Mouse (Mus musculus) lung, embryonic 14.5 days (tissue): ENCODE measurements at regions not wholly inside any gene's neighbourhood (a gene's known extent, or its start where the extent isn't known, plus 50 kb on each side); places are given as distances from the start of the nearest gene placed in this dataset.

Experiments
- ATAC-seq: fragments of 200-750 bp; cut with Nextera tagmentation; 2 replicates; pipeline ENCODE4 v1.8.0; 2017; ENCODE audit warnings: mild to moderate bottlenecking, moderate TSS enrichment, moderate library complexity; ENCODE audit not compliant: insufficient read depth
- DNase-seq: peaks from one replicate; pipeline ENCODE4 v3.0.0-alpha.2; 2015
- H3K27ac ChIP-seq: fragments of 300-500 bp; sonication (generic); 2 replicates; pipeline ENCODE4 v1.5.1; 2014; ENCODE audit warnings: low read depth, mild to moderate bottlenecking, moderate library complexity
- H3K27me3 ChIP-seq: fragments of 300-500 bp; sonication (generic); 2 replicates; pipeline ENCODE4 v1.6.1; 2014; ENCODE audit warnings: low read length, control low read depth; ENCODE audit not compliant: insufficient read depth
- H3K36me3 ChIP-seq: fragments of 300-500 bp; sonication (generic); 2 replicates; pipeline ENCODE4 v1.6.1; 2014; ENCODE audit warnings: control low read depth; ENCODE audit not compliant: insufficient read depth
- H3K4me1 ChIP-seq: fragments of 300-500 bp; sonication (generic); 2 replicates; pipeline ENCODE4 v1.6.1; 2014; ENCODE audit warnings: antibody characterized with exemption, control low read depth; ENCODE audit not compliant: insufficient read depth
- H3K4me2 ChIP-seq: fragments of 300-500 bp; sonication (generic); 2 replicates; pipeline ENCODE4 v1.6.1; 2014; ENCODE audit warnings: mild to moderate bottlenecking
- H3K4me3 ChIP-seq: fragments of 300-500 bp; sonication (generic); 2 replicates; pipeline ENCODE4 v1.5.1; 2014; ENCODE audit warnings: low read depth, low read length
- H3K9ac ChIP-seq: fragments of 300-500 bp; sonication (generic); 2 replicates; pipeline ENCODE4 v1.6.1; 2014
- H3K9me3 ChIP-seq: fragments of 300-500 bp; sonication (generic); 2 replicates; pipeline ENCODE4 v1.6.1; 2016; ENCODE audit warnings: low read depth, low read length, control low read depth
- CTCF ChIP-seq: IDR thresholded peaks from 2 replicates; pipeline ENCODE4 v1.5.1; 2016; ENCODE audit warnings: antibody characterized with exemption, low read depth
- WGBS: fragments of 180-500 bp; shearing (Covaris S2); extraction: QIAGEN DNeasy Blood & Tissue Kit; methylation state at CpG from one replicate; pipeline ENCODE4 v1.1.7; 2014; 5-methylcytosine and 5-hydroxymethylcytosine counted together

DNA sequence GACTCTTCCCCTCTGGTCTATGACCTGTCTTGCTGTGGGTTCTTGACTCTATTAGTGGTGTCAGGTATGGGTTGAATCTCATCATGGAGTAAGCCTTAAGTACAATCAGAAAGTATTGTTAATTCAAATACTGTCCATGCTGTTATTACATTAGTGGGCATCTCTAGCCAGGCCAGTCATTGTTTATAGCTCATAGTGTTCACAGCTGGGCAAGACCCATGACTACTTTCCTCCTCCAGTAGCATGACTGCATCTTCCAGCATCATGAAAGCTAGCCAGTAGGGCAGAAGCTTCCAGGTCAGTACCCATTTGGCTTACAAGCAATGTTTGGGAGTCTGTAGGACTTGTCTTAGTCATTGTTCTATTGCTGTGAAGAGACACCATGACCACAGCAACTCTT lies 81.4 kb downstream of the Fam168b start:
- Histone ChIP-seq H3K4me1 (no peaks in the 10 kb centered on the region), H3K9ac (no peak overlapping the region), H3K9me3 (no peaks in the 10 kb centered on the region), H3K36me3 (no peaks in the 10 kb centered on the region), H3K4me2 (no peak overlapping the region), H3K27me3 (no peaks in the 10 kb centered on the region), H3K4me3 (no peak overlapping the region), H3K27ac (no peak overlapping the region)
- no peak for TF ChIP-seq CTCF
- no peak for DNase-seq
- ATAC-seq, result no peak

DNA sequence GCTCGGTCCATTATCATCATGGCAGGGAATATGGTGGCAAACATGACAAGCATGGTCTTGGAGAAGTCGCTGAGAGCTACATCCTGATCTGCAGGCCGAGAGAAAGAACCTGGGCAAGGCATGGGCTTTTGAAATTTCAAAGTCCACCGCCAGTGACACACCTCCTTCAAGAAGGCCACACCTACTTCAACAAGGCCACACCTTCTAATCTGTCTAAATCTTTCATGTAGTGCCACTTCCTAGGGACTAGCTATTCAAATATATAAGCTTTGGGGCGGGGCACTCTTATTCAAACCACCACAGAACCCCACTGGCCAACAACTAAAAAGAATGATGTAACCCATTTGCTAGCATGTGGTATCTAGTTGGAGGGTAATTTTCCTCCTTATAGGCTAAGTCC lies 81.0 kb downstream of the Fam168b start:
- no peaks in the 10 kb centered on the region for H3K36me3 ChIP-seq
- H3K9ac ChIP-seq, result no peak overlapping the region
- DNase-seq (no peak), ATAC-seq (no peak)
- H3K27ac ChIP-seq, result no peak overlapping the region
- no peak overlapping the region for H3K4me3 ChIP-seq
- H3K9me3 ChIP-seq, result no peaks in the 10 kb centered on the region
- no peak for TF ChIP-seq CTCF
- 82% methylated on average over 5 of the region's 5 CpGs for WGBS
- no peaks in the 10 kb centered on the region for H3K27me3 ChIP-seq
- no peak overlapping the region for H3K4me2 ChIP-seq
- no peaks in the 10 kb centered on the region for H3K4me1 ChIP-seq
